Mouse (Mus musculus) forebrain, embryonic 16.5 days (tissue): ENCODE data around the gene Hhat. TPM values are rescaled to one million over a fixed set of nuclear protein-coding genes. Genes with fewer than 3 reads are reported as not detected.

Source experiments
- ATAC-seq: fragments of 200-750 bp; cut with Nextera tagmentation; 2 replicates; pipeline ENCODE4 v1.8.0; 2017; ENCODE audit warnings: mild to moderate bottlenecking, moderate library complexity
- H3K27ac ChIP-seq: fragments of 300-500 bp; sonication (generic); 2 replicates; pipeline ENCODE4 v1.5.1; 2014; ENCODE audit warnings: low read length, control low read depth
- H3K27me3 ChIP-seq: fragments of 300-500 bp; sonication (generic); replicated peaks from 2 replicates; pipeline ENCODE4 v1.6.1; 2014; ENCODE audit warnings: low read length; ENCODE audit not compliant: control insufficient read depth, insufficient read depth
- H3K36me3 ChIP-seq: fragments of 300-500 bp; sonication (generic); 2 replicates; pipeline ENCODE4 v1.6.1; 2014; ENCODE audit not compliant: control insufficient read depth, insufficient read depth
- H3K4me1 ChIP-seq: fragments of 300-500 bp; sonication (generic); replicated peaks from 2 replicates; pipeline ENCODE4 v1.6.1; 2014; ENCODE audit warnings: low read length; ENCODE audit not compliant: control insufficient read depth, insufficient read depth
- H3K4me2 ChIP-seq: fragments of 300-500 bp; sonication (generic); 2 replicates; pipeline ENCODE4 v1.6.1; 2014; ENCODE audit warnings: mild to moderate bottlenecking, low read length, control low read depth
- H3K4me3 ChIP-seq: fragments of 300-500 bp; sonication (generic); replicated peaks from 2 replicates; pipeline ENCODE4 v1.5.1; 2014; ENCODE audit warnings: mild to moderate bottlenecking, low read length, control low read depth
- H3K9ac ChIP-seq: fragments of 300-500 bp; sonication (generic); replicated peaks from 2 replicates; pipeline ENCODE4 v1.6.1; 2014; ENCODE audit warnings: low read depth, low read length, control low read depth
- H3K9me3 ChIP-seq: fragments of 300-500 bp; sonication (generic); 2 replicates; pipeline ENCODE4 v1.6.1; 2016; ENCODE audit warnings: low read length; ENCODE audit not compliant: control insufficient read depth
- WGBS: fragments of 180-500 bp; shearing (Covaris S2); extraction: QIAGEN DNeasy Blood & Tissue Kit; methylation state at CpG from one replicate; pipeline ENCODE4 v1.1.7; 2014; 5-methylcytosine and 5-hydroxymethylcytosine counted together
- polyA plus RNA-seq: library from polyadenylated mRNA; unstranded; fragments of >200 nt; fragmentation: Nextera tagmentation; extraction: Ambion mirVana; gene quantifications from 2 replicates; pipeline ENCODE4 v1.2.1, GENCODE M21; 2015

Hhat gene
- polyA plus RNA-seq, 1 experiment from 2014 or later = 3.6 TPM

DNA sequence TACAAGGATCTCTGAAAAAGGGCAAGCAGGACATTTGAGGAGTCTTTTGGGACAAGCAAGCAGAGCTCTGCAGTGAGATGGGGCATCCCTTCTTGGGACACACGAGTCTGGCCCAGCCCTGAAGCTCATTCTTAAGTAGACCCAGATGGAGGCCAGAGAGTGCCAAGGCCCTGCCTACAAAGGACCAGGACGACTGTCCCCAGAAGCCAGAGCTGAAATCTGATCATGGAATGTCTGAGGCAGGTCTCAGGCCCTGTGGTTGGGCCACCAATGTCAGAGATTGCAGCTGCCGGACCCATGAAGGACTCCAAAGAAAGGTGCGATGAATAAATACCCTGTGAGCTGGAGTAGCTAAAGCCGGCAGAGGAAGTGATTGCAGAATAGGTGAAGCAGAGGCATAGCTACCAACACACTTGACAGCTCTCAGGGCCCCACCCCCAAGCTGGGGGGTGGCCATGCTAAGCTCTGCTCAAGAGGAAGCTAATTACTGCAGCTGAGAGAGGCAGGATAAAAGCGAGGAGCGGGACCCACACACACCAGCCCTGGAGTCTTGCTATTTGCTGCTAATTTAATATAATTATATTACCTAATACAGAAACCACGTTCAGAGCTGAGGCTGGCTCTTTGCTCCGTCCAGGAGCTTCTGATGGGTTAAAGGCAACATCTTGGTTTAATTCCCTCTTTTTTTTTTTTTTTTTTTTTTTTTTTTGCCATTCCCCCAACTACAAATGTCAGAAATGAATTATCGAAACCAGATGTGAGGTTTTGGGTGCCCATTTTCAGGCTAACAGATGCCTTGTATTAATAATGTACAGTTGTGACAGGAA is 28.4 kb upstream of the Hhat start:
- peak; percentile 82 for ATAC-seq
- peak overlapping the region; percentile 34 for H3K27ac ChIP-seq
- WGBS = 20% methylated on average over 10 of the region's 10 CpGs

DNA sequence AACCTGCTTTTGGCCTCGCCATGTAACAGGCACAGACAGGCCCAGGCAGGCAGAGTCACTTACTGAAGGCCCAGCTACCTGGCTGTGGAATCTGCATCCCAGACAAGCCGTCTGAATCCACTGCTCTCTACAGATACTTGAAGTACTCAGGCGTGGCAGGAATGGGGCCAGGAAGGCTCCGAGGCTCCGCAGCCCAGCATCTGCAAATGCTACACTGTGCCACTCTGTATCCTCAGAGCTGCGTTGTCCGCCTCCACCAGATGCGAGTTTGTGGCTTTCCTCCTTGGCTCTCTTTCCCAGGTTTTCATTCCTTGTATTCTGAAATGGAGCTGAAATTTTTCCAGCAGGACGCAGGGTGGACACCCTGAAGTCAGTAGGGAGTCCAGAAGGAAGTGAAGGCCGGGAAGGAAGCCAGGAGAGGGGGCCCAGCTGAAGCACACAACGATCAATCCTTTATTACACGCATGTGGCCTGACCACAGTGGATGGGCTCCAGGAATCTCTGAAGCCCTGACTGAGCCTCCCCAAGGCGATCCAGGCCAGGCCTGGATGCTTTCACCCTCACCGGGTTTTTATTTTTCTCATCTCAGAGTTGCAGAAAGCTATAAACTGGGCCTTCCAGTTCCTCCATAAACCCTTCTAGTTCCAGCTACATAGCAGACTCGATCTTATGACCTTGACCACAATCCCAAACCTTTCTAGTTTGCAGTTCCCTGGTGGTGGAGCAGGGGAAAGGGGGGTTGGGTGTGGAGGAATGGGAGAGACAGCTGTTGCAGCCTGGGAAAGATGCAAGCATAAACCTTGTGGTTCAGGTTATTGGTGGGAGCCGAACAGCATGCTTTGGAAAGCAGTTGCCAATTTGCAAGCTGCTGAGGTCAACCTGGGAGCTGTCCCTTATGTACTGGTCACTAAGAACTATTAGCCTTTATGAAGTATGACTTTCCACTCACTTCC is 27.5 kb upstream of the Hhat start:
- H3K27ac ChIP-seq = no peak overlapping the region
- H3K9ac ChIP-seq = no peak overlapping the region
- no peak for ATAC-seq
- WGBS = 78% methylated on average over 16 of the region's 16 CpGs
- H3K27me3 ChIP-seq = no peaks in the 10 kb centered on the region
- no peak overlapping the region for H3K4me3 ChIP-seq
- H3K4me2 ChIP-seq = no peak overlapping the region
- H3K36me3 ChIP-seq = no peaks in the 10 kb centered on the region
- H3K4me1 ChIP-seq = peaks cover 12% of the 10 kb centered on the region
- no peaks in the 10 kb centered on the region for H3K9me3 ChIP-seq

More for the DNA sequence above, 28.4 kb upstream of the Hhat start:
- Histone ChIP-seq H3K27me3 (no peaks in the 10 kb centered on the region), H3K36me3 (no peaks in the 10 kb centered on the region), H3K4me1 (peaks cover 12% of the 10 kb centered on the region), H3K9ac (no peak overlapping the region), H3K4me2 (no peak overlapping the region), H3K9me3 (no peaks in the 10 kb centered on the region), H3K4me3 (no peak overlapping the region)

DNA sequence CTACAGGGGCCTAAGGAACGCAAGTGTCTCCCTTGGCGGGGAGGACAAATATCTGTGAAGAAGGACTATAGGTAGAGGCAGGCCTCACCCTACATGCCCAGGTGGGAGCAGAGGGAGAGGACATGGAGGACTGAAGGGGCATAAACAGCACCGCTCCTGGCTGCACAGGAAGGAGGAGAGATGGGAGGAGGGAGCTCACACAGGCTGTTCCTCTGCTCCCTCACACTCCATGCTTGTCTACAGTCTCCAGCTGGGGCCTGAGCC is 25.9 kb upstream of the Hhat start:
- H3K36me3 ChIP-seq = no peaks in the 10 kb centered on the region
- H3K4me2 ChIP-seq = no peak overlapping the region
- H3K27me3 ChIP-seq = no peaks in the 10 kb centered on the region
- no peak overlapping the region for H3K9ac ChIP-seq
- WGBS = 48% methylated on average over 3 of the region's 3 CpGs
- peak; percentile 26; the same call in 1 of the 2 replicates for ATAC-seq
- H3K4me1 ChIP-seq = peaks cover 17% of the 10 kb centered on the region
- H3K9me3 ChIP-seq = no peaks in the 10 kb centered on the region
- H3K27ac ChIP-seq = peak overlapping the region; percentile 58
- no peak overlapping the region for H3K4me3 ChIP-seq

DNA sequence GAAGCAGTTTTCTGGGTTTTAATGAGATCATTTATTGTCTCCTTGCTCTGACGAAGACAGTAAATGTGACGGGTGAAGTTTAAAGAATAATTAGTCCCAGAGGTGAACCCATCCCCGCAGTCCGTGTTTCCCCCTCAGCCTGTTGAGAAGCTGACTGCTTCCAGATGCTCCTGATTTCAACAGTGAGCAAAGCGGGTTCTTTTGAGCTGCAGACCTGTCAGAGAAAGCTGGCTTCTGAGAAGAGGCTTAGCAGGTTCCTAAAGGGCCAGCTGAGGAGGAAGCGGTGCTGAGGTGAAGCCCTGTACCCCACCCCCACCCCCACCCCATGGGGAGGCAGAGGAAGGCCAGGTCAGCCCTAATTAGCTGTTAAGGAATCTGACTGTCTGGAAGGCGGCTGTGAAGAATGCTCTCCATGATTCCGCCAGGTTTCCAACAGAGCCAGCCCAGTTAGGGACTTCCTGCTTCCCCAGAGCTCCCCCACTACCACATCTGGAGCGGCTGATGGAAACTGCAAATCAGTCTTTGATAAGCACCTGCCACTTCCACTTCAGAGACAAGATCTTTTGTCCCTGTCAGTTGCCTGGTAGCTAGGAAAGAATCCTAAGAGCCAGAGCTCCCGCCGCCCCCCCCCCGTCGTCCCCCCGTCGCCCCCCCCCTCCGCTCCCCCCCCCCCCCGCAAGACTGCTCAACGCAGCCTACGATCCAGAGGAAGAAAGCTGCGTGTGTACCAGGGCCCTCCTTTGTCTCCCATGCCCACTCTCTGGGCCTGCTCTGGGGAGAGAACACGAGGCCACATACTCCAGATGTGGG is 25.4 kb upstream of the Hhat start:
- WGBS = 6% methylated on average over 16 of the region's 21 CpGs
- H3K4me2 ChIP-seq = 0 out of 2 replicates have a peak overlapping the region, but pooled peaks have one; percentile 8
- H3K9me3 ChIP-seq = no peaks in the 10 kb centered on the region
- peaks cover 22% of the 10 kb centered on the region for H3K4me1 ChIP-seq
- no peak overlapping the region for H3K9ac ChIP-seq
- peak; percentile 54 for ATAC-seq
- H3K27me3 ChIP-seq = no peaks in the 10 kb centered on the region
- H3K4me3 ChIP-seq = no peak overlapping the region
- peak overlapping the region; percentile 68 for H3K27ac ChIP-seq
- no peaks in the 10 kb centered on the region for H3K36me3 ChIP-seq

DNA sequence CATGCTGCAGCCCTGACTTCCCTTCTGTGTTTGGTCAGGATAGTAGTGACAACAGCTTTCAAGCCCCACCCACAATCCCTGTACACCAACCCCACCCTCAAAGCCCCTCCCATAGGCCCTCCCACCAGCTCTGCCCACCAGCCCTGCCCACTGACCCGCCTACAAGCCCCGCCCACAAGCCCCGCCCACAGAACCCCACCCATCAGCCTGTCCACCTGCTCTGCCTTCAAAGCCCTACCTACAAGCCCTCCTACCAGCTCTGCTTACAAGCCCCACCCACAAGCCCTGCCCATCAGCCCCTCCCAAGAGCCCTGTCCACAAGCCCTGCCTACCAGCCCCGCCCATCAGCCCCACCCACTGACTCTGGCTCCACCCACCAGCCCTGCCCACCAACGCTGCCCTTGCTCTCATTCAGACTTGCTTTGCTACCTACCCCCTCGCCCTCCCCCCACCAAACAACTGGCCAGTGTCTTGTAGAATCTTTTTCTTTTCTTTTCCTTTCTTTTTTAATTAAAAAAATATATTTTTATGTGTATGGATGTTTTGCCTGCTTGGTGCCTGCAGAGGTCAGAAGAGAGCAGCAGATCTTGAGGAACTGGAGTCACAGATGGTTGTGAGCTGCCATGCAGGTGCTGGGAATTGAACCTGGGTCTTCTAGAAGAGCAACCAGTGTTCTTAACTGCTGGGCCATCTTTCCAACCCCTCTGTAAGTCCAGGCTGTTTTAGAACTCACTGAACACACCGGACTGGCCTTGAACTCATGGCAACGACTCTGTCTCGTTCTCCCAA is 24.1 kb upstream of the Hhat start:
- Histone ChIP-seq H3K36me3 (no peaks in the 10 kb centered on the region), H3K9ac (no peak overlapping the region), H3K27me3 (no peaks in the 10 kb centered on the region), H3K27ac (no peak overlapping the region), H3K9me3 (no peaks in the 10 kb centered on the region), H3K4me1 (peaks cover 22% of the 10 kb centered on the region), H3K4me3 (no peak overlapping the region), H3K4me2 (no peak overlapping the region)
- 68% methylated on average over 9 of the region's 9 CpGs for WGBS
- ATAC-seq = no peak

DNA sequence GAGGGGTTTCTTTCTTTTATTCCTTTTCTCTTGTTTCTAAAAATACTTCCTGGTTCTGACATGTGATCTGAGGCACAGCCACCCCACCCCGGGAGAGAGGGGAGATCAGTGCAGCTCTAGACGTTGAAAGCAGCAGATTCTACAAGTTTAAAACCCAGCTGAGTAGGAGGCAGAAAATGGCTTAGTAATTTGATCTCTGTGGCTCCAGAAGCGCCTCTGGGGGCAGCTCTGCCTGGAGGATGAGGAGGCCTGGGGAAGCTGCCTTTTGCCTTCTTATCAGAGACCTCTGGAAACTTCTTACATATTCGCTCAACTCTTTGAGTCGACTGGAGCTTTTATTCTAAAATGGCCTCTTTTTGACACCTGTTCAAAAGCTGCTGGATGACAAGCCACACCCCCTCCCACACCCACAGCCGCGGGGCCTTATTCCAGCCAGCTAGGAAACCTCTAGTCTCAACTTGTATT is 20.9 kb upstream of the Hhat start:
- H3K9me3 ChIP-seq = no peaks in the 10 kb centered on the region
- 9% methylated on average over 7 of the region's 7 CpGs for whole genome bisulfite sequencing
- no peak overlapping the region for H3K4me3 ChIP-seq
- no peaks in the 10 kb centered on the region for H3K36me3 ChIP-seq
- H3K9ac ChIP-seq = no peak overlapping the region
- H3K4me2 ChIP-seq = no peak overlapping the region
- no peaks in the 10 kb centered on the region for H3K27me3 ChIP-seq
- peak overlapping the region; percentile 64; the same call in 1 of the 2 replicates for H3K27ac ChIP-seq
- ATAC-seq = no peak
- peaks cover 17% of the 10 kb centered on the region for H3K4me1 ChIP-seq

DNA sequence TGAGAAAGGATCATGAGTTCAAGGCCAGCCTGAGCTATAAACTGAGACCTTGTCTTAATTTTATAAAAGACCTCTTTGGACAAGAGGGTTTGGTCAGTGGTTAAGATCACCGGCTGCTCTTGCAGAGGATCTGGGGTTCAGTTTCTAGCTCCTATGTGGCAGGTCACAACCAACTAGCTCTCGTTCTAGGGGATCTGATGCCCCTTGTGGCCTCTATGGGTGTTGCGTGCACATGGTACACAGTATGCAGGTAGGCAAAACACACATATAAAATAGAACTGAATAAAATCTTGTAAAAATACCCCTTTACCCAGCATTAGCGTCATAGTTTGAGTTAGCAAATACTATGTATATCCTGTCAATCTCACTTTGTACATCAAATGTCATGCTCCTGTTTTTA is 19.4 kb upstream of the Hhat start:
- no peak overlapping the region for H3K4me3 ChIP-seq
- 76% methylated on average over 4 of the region's 4 CpGs for WGBS
- H3K27ac ChIP-seq = no peak overlapping the region
- H3K36me3 ChIP-seq = no peaks in the 10 kb centered on the region
- no peak overlapping the region for H3K9ac ChIP-seq
- no peak overlapping the region for H3K4me2 ChIP-seq
- peaks cover 11% of the 10 kb centered on the region for H3K4me1 ChIP-seq
- ATAC-seq = no peak
- no peaks in the 10 kb centered on the region for H3K9me3 ChIP-seq
- H3K27me3 ChIP-seq = no peaks in the 10 kb centered on the region

DNA sequence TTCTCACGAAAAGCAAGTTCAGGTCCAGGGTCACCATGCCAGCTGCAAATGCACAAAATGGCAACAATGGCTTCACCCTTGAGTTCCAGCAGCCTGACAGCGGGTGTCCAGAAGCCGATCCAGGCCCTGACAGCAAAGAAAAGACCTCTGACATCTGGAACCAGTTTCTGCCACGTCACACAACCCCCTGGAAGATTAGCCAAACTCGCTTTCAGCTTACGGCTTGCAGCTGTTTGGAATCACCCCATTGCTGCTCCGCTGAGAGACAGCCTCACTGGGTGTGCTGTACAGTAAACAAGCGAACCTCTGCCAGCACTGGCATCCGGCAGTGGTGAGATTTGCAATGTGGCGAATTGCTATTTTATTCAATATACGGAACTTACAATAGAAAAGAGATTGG is 18.8 kb upstream of the Hhat start:
- Histone ChIP-seq H3K9me3 (no peaks in the 10 kb centered on the region), H3K27me3 (no peaks in the 10 kb centered on the region), H3K36me3 (no peaks in the 10 kb centered on the region), H3K27ac (no peak overlapping the region; the same call in 1 of the 2 replicates), H3K4me1 (peaks cover 17% of the 10 kb centered on the region), H3K4me2 (no peak overlapping the region), H3K4me3 (no peak overlapping the region), H3K9ac (no peak overlapping the region)
- WGBS = 66% methylated on average over 11 of the region's 11 CpGs
- ATAC-seq = no peak
